Mouse (Mus musculus): Measurements from ENCODE around the gene Grin3a. TPM values are rescaled to one million over a fixed set of nuclear protein-coding genes. Genes with fewer than 3 reads are reported as not detected.

Gene Grin3a
- total RNA-seq (2023), result not detected in 4 replicates

GRCm38 (mm10) chr4:49845612-49845985, at the start of gene Grin3a:
Grin3a (minus strand) TSS chr4:49845744.

GRCm38 (mm10) chr4:49681812-49682211, 163.7 kb downstream of the Grin3a start, which contains the start of gene Ppp3r2:
Ppp3r2 (minus strand) TSS chr4:49682024.

GRCm38 (mm10) chr4:49631319-49632138, 214.0 kb downstream of the Grin3a start, which contains the start of gene Rnf20:
Rnf20 (plus strand) TSS chr4:49632006.

Other genes with a start within 250 kb of the Grin3a start
- not detected in 4 replicates for gene Tmem246, start 247.9 kb downstream of the Grin3a start, total RNA-seq (2023)
- gene Rnf20, start 213.7 kb downstream of the Grin3a start, total RNA-seq (2023), result 129 to 159 TPM (median 144 TPM) in 4 replicates
- gene Ppp3r2, start 163.7 kb downstream of the Grin3a start, total RNA-seq (2023), result not detected in 4 replicates

Measured in B cell, adult 62 days (primary cell).